Mouse (Mus musculus) kidney, postnatal 36 days (tissue): ENCODE measurements around the gene Fkbp5.
"Not testable (repeated sequence)": the region's sequence is repeated elsewhere in the genome, so short reads cannot be mapped to it uniquely, and the experiment has no call there.

ENCODE experiments used
- DNase-seq, 2 experiments: peaks; one replicate each; pipeline ENCODE4 v3.0.0; 2021 to 2022; ENCODE audit warnings: mixed read lengths in 2 of 2

Gene Fkbp5

DNA sequence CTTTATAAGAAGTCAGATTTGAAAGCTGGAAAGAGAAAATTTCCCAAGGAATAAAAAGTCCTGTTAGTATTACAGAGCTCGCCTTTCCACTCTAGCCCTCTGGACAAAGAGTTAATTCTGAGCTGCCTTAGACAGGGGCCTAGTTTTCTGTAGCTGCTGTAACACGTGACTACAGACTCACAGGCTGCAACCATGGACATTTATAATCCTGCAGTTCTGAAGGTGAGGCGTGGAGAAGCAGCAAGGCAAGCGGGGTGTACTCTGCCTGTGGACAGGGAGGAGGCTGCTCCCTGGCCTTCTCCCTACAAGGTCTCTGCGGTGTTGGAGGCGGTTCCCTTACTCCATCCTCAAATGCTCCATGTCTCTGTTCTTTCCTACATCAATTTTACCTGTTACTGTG, 64.4 kb downstream of the Fkbp5 start:
- peak; percentile 22 to 53 for DNase-seq

- peak; percentile 41 to 55 for DNase-seq
Measured at GRCm38 (mm10) chr17:28451914-28452313, 65.4 kb downstream of the Fkbp5 start.

GRCm38 (mm10) chr17:28451487-28451886, 65.8 kb downstream of the Fkbp5 start:
- DNase-seq = peak; percentile 39 to 76

- no peak for DNase-seq
Measured at GRCm38 (mm10) chr17:28448225-28448624, 69.1 kb downstream of the Fkbp5 start.

DNA sequence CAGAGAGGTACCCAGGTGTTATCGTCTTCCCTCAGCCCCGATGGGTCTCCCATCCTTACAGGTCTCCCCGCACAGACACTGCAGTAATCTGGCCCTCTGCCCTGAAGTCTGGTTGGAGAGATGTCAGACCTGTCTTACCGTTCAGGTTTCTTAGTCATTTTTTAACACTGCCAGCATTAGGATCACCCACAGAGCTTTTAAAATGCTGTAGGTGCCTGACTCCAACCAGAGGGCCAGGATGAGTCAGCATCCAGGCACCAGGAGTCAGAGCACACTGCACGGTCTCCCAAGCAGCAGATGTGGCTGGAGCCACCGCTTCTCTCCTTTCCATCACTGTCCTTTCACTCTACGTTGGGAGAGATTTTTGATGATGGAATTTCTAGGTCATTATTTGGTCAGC, 69.5 kb downstream of the Fkbp5 start:
- peak; percentile 58 to 60 for DNase-seq

GRCm38 (mm10) chr17:28446820-28447168, 70.5 kb downstream of the Fkbp5 start:
- no peak for DNase-seq

DNA sequence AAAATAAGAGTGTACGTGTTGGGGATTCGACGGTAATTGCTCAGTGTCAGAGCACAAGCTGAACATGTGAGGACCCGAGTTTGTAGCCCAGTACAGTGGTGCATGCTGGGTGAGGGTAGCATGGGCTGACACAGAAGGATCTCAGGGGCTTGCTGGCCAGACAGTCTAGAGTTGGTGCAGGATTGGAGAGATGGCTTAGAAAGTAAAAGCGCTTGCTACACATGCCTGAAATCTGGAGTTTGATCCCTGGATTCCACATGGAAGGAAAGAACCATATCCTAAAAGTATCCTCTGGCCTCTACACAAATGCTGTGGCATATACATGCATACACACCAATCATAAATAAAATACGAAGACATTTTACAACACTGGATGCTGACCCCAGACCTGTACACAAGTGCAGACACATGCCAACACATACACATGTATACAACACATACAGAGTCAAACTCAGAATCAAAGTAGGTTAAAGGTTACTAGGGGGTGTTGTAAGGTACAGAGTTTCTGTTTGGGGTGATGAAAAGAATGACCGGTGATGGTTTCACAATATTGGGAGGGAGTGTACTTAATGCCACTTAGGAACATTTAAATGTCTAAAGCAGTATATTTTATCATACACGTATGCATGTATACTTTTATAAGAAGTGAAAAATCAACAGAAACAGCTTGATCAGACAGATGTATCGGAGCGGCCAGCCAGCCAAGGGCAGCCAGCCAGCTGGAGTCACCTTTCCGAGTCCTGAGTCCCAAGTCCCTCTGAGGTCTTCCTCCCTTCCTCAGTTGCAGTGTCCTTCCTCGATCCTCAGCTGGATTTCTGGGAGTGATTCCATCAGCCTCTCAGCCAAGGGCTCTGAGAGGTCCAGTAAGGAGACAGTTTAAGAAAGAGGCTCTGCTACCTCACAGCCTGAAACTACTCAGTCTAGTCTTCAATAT, 71.2 kb downstream of the Fkbp5 start:
- peak; percentile 62 to 83 for DNase-seq

DNA sequence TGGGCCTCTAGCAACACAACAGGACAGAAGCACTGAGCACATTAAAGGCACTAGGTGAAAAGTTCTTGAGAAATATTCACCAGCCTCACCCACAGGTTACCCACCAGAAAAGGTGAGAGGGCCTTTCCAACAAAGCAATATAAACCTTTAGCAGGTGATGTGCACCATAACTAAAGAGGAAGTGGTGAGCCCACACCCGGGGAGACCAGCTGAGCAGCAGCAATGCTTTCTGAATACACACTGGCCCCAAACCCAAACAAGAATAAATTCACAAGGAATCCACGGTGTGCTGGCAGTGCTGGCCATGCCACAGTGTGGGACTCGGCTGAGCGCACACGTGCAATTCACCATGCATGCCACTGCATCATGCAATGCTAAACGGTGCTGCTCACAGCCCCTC, 74.7 kb downstream of the Fkbp5 start:
- DNase-seq = no peak

- DNase-seq = no peak
Measured at GRCm38 (mm10) chr17:28438342-28439115, 78.8 kb downstream of the Fkbp5 start.

DNA sequence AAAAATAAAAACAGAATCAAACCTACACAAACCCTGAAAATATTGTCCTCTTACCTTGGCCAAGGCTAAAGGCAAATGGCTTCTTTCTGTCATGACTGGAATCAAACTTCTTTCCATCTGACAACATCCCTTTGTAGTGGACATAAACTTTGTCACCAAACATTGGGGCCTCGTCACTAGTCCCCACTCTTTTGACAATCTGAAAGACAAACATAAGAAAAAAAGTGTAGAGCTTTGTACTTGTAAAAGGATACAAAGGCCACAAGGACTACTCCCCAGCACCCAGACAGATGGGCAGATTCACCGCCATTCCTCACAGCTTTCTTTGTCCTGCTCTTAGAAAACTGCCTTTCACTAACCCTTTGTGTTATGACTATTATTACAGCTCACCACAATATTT, 79.4 kb downstream of the Fkbp5 start:
- no peak for DNase-seq

DNA sequence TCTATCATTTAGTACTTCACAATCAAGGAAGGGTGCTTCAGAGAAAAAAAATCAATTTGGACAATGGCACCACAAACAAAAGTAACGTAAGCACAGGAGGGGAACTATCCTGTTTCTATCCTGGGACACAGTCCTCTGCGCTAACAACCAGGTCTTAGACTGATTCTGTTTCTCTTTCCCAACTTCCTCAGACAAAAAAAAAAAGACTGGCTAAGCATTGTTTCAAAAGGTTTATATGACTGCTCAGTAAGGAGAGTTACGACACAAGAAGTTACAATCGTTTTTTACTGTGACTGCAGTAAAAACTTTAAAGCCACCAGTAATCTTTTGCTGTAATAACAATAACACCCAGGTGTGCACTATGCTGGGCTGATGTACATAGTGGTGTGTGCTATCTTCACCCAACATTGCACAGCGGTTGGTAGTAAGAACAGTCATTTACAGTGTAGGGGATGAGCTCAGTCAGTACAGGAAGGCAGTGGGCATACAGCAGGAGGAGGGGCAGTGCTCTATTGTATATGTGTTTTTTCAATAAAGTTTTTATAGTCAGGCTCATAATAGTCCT, 82.3 kb downstream of the Fkbp5 start:
- DNase-seq = no peak

- no peak for DNase-seq
Measured at GRCm38 (mm10) chr17:28433029-28433428, 84.3 kb downstream of the Fkbp5 start.

- DNase-seq = peak in 1 of 2 experiments; percentile 35
Measured at GRCm38 (mm10) chr17:28431931-28432335, 85.4 kb downstream of the Fkbp5 start.

DNA sequence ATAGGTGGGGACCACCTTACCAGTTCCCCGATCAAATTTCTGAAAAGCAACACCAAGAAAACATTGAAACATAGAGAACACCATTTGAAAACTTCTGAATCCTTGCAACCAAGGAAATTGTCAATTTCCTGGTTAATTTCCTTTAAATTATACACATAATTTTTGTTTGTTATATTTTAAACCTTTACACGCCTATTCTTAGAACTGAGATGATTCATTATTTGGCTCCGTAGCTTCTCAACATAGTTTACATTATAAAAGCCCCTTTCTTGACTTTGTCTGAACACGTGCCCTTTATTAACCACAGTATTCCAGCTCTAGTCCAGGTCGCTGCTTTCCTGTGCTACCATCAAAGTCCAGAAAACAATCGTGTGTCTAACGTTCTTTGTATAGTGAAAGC, 86.3 kb downstream of the Fkbp5 start:
- no peak for DNase-seq

DNA sequence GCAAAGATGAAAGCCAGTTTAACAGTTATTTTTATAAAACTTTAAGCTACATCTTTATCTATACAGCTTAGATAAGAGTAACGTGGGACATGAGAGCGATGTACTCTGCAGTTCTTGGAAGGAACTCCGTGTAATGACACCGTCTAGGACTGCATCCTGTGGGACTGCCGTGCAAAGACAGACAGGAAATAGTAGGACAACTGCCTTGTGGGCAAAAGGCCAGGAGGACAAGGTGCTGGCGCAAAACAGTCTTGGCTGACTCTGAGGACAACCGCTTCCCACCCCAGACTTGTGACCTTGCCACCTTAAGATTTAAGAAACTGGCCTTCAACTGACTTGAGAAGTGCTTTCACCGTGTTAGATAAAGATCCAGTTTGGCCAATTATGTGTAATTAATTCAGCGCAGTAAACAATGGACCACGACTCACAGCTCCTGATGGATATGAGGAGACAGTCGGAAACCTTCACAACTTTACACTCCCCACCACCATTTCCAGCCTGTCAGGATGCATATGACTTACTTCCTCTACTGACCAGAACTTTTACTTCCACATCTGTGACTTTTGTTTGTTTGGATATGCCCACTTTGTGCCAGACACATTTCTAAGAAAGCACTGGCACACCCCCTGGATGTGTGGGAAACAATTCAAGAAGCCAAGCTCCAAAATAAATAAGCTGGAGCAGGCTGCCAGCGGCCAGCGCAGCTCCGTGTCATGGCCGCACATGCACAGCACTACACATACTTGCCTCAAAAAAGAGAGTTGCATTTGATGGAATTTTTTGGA, 88.7 kb downstream of the Fkbp5 start:
- DNase-seq = peak; percentile 81 to 91

DNA sequence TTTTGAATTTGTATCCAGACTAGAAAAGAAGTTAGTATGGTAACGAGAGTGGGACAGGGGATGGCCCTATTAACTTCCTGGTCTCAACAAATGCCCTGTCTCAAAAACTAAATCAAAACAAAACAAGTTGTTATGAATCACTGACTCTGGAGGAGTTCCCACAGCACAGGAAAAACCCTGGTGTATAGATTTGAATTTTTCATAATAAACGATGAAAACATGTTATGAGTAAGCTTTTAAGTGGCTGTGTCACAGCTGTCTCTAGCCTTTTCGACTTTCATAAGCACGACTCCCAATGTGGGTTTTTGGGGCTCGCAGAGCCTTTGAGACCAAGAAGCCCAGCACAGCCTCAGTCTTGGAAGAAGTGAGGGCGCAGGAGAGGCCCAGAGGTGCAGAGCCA, 89.7 kb downstream of the Fkbp5 start:
- no peak for DNase-seq

DNA sequence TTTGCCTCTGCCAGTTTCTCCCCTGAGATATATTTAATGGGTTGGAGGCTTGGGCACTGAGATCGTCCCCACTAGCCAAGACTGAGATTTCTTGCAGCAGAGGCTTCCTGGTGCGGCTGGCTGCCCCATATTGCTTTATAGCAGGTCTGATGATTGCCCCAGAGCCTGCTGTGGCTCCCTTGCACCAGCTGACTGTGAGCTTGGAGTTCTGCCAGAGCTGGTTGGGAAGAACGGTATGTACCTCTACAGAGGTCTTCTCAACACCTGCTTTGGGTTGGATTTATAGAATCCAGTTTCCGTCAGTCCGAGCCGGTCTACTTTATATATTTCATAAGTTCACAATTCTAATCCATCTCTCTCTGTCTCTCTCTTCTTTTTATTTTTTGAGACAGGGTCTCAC, 93.0 kb downstream of the Fkbp5 start:
- DNase-seq = peak; percentile 74 to 85

DNA sequence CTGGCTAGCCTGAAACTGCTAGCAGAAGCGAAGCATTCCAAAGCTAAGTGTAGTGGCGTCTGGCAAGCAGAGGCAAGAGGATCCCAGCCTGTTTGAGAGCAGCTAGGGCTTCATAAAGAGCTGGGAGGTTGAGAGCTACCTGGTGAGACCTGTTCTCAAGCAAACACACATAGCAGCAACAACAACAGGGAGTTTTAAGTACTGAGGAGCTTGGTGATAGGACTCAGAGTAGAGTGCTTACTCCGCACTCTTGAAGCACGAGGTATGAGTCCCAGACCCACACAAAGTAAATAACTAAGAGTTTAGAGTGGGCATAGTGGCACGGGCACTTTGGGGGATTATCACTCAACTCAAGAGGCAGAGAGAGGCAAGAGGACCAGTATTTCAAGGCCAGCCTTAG, 96.3 kb downstream of the Fkbp5 start:
- DNase-seq = no peak

DNA sequence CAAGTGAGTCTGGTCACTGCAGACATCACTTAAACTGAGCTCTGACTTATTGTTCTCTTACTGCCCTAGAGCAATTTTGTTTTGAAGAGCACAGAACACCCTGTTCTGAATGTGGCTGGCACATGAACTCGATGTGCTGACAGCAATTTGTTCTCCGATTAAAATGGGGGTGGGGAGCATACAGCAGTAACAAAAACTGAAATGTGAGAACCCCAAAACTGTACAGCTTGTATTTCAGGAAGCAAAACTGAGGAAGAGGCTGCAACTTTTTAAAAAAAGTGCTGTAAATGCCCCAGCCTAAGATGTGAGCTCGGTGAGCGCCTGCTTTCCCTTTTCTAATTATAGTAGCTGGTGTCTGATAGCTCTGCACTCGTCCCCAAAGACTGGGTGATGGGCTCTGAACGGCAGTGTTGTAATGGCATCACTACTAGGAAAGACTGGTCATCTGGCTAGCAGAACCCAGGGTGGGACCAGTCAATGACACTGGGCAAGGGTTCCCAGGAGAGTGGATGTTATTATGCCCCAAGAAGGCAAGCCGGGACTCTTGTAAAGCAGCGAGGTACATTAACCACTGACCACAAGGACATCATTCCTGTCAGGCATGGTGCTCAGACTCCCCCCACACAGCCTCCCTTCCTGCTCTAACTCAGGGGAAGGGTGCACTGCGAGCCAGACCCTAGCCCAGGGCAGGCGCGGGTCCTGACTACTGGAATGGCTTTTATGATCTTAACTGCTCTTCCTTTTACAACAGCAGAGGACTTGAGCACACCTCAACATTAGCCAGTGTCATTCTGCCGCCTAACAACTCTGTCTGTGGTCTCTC, 96.9 kb downstream of the Fkbp5 start:
- peak; percentile 13 to 87 for DNase-seq

GRCm38 (mm10) chr17:28419636-28420035, 97.7 kb downstream of the Fkbp5 start:
- peak; percentile 51 to 57 for DNase-seq

GRCm38 (mm10) chr17:28418954-28419353, 98.4 kb downstream of the Fkbp5 start:
- peak in 1 of 2 experiments; percentile 61 for DNase-seq

GRCm38 (mm10) chr17:28418481-28418880, 98.8 kb downstream of the Fkbp5 start:
- not testable (repeated sequence) for DNase-seq
